Mouse (Mus musculus) MEL (cell line): Measurements from ENCODE around the gene Gm43517. TPM values are rescaled to one million over a fixed set of nuclear protein-coding genes. Genes with fewer than 3 reads are reported as not detected.

Experiments
- DNase-seq: peaks from one replicate; pipeline ENCODE4 v3.0.0; 2011; ENCODE audit warnings: low read depth, low spot score
- H3K27ac ChIP-seq: 2 replicates; pipeline ENCODE4 v1.5.1; 2012; ENCODE audit warnings: low read depth, mild to moderate bottlenecking, control low read depth, low read length, moderate library complexity; ENCODE audit not compliant: control insufficient read depth
- H3K27me3 ChIP-seq, 2 experiments: fragments of 150-350 bp in 1 of 2; sonication (generic) in 1 of 2; 2 replicates each; pipeline ENCODE4 v1.6.1; 2012; ENCODE audit warnings: low read length in 2 of 2, mild to moderate bottlenecking in 2 of 2, improper control_type of control experiment in 1 of 2, moderate library complexity in 1 of 2; ENCODE audit not compliant: insufficient read depth in 2 of 2, control insufficient read depth in 1 of 2
- H3K36me3 ChIP-seq, 2 experiments: 2 replicates each; pipeline ENCODE4 v1.6.1; 2012 to 2014; ENCODE audit warnings: low read length in 2 of 2, improper control_type of control experiment in 1 of 2, inconsistent platforms in 1 of 2, mild to moderate bottlenecking in 1 of 2; ENCODE audit not compliant: insufficient read depth in 2 of 2, control insufficient read depth in 1 of 2
- H3K4me1 ChIP-seq, 2 experiments: fragments of 150-350 bp in 1 of 2; sonication (generic) in 1 of 2; 2 replicates each; pipeline ENCODE4 v1.6.1; 2012; ENCODE audit warnings: low read length in 2 of 2, improper control_type of control experiment in 1 of 2, mild to moderate bottlenecking in 1 of 2; ENCODE audit not compliant: insufficient read depth in 2 of 2, control insufficient read depth in 1 of 2
- H3K4me3 ChIP-seq, 2 experiments: fragments of 150-350 bp in 1 of 2; sonication (generic) in 1 of 2; 2 replicates each; pipeline ENCODE4 v1.5.1; 2012; ENCODE audit warnings: low read depth in 2 of 2, low read length in 2 of 2, mild to moderate bottlenecking in 2 of 2, moderate library complexity in 2 of 2, control low read depth in 1 of 2, improper control_type of control experiment in 1 of 2; ENCODE audit not compliant: control insufficient read depth in 1 of 2, insufficient read depth in 1 of 2
- H3K79me2 ChIP-seq: 2 replicates; pipeline ENCODE4 v1.6.1; 2012; ENCODE audit warnings: mild to moderate bottlenecking, low read length, moderate library complexity; ENCODE audit not compliant: control insufficient read depth, poor library complexity, insufficient read depth
- H3K9ac ChIP-seq: 2 replicates; pipeline ENCODE4 v1.6.1; 2012; ENCODE audit warnings: low read depth, mild to moderate bottlenecking, control low read depth, low read length, moderate library complexity; ENCODE audit not compliant: control insufficient read depth, poor library complexity, severe bottlenecking
- H3K9me3 ChIP-seq: fragments of 150-350 bp; sonication (generic); replicated peaks from 2 replicates; pipeline ENCODE4 v1.6.1; 2012; ENCODE audit warnings: mild to moderate bottlenecking, low read length, improper control_type of control experiment, moderate library complexity; ENCODE audit not compliant: insufficient read depth
- BHLHE40 ChIP-seq: IDR thresholded peaks from 2 replicates; pipeline ENCODE4 v1.6.1; 2012; ENCODE audit warnings: low read depth, mild to moderate bottlenecking, inconsistent platforms, low read length, improper control_type of control experiment, borderline replicate concordance
- CHD2 ChIP-seq: IDR thresholded peaks from 2 replicates; pipeline ENCODE4 v1.6.1; 2011; ENCODE audit warnings: low read length, improper control_type of control experiment
- CTCF ChIP-seq, 3 experiments: IDR thresholded peaks in 2 of 3; conservative IDR thresholded peaks in 1 of 3; 2 replicates each; pipeline ENCODE4 v1.5.1; 2011 to 2012; ENCODE audit warnings: low read length in 3 of 3, low read depth in 2 of 3, mild to moderate bottlenecking in 2 of 3, improper control_type of control experiment in 1 of 3, inconsistent platforms in 1 of 3, mixed read lengths in 1 of 3, moderate library complexity in 1 of 3; ENCODE audit not compliant: control insufficient read depth in 1 of 3, insufficient read depth in 1 of 3, poor library complexity in 1 of 3, severe bottlenecking in 1 of 3
- ELF1 ChIP-seq: IDR thresholded peaks from 2 replicates; pipeline ENCODE4 v1.6.1; 2014; ENCODE audit warnings: low read depth, mild to moderate bottlenecking, inconsistent platforms, low read length, improper control_type of control experiment, moderate library complexity
- EP300 ChIP-seq, 2 experiments: IDR thresholded peaks; 2 replicates each; pipeline ENCODE4 v1.6.1; 2011; ENCODE audit warnings: improper control_type of control experiment in 2 of 2, low read length in 2 of 2, low read depth in 1 of 2, mild to moderate bottlenecking in 1 of 2
- ETS1 ChIP-seq: IDR thresholded peaks from 2 replicates; pipeline ENCODE4 v1.6.1; 2012; ENCODE audit warnings: low read depth, mild to moderate bottlenecking, inconsistent platforms, low read length, improper control_type of control experiment, moderate library complexity
- GABPA ChIP-seq: IDR thresholded peaks from 2 replicates; pipeline ENCODE4 v1.6.1; 2012; ENCODE audit warnings: low read depth, mild to moderate bottlenecking, inconsistent platforms, low read length, improper control_type of control experiment, moderate library complexity
- GATA1 ChIP-seq: IDR thresholded peaks from 2 replicates; pipeline ENCODE4 v1.6.1; 2011; ENCODE audit warnings: low read depth, low read length, improper control_type of control experiment
- JUND ChIP-seq: IDR thresholded peaks from 2 replicates; pipeline ENCODE4 v1.6.1; 2011; ENCODE audit warnings: low read depth, mild to moderate bottlenecking, improper control_type of control experiment, low read length
- MAFK ChIP-seq: IDR thresholded peaks from 2 replicates; pipeline ENCODE4 v1.6.1; 2011; ENCODE audit warnings: low read depth, mild to moderate bottlenecking, low read length, improper control_type of control experiment, borderline replicate concordance
- MAX ChIP-seq: IDR thresholded peaks from 2 replicates; pipeline ENCODE4 v1.6.1; 2011; ENCODE audit warnings: low read length, improper control_type of control experiment
- MAZ ChIP-seq: IDR thresholded peaks from 2 replicates; pipeline ENCODE4 v1.6.1; 2012; ENCODE audit warnings: low read depth, mild to moderate bottlenecking, inconsistent platforms, low read length, improper control_type of control experiment
- MXI1 ChIP-seq: IDR thresholded peaks from 2 replicates; pipeline ENCODE4 v1.6.1; 2011; ENCODE audit warnings: mild to moderate bottlenecking, low read depth, low read length, improper control_type of control experiment
- MYB ChIP-seq: IDR thresholded peaks from 2 replicates; pipeline ENCODE4 v1.6.1; 2011; ENCODE audit warnings: mild to moderate bottlenecking, low read depth, low read length, improper control_type of control experiment
- NELFE ChIP-seq: IDR thresholded peaks from 2 replicates; pipeline ENCODE4 v1.6.1; 2011; ENCODE audit warnings: low read depth, low read length, improper control_type of control experiment
- NRF1 ChIP-seq: IDR thresholded peaks from 2 replicates; pipeline ENCODE4 v1.6.1; 2014; ENCODE audit warnings: low read depth, mild to moderate bottlenecking, inconsistent platforms, low read length, improper control_type of control experiment, moderate library complexity; ENCODE audit not compliant: poor library complexity, insufficient read depth, severe bottlenecking
- POLR2A ChIP-seq, 2 experiments: IDR thresholded peaks; 2 replicates each; pipeline ENCODE4 v1.6.1; 2011 to 2012; ENCODE audit warnings: low read length in 2 of 2, mild to moderate bottlenecking in 2 of 2, control low read depth in 1 of 2, improper control_type of control experiment in 1 of 2, low read depth in 1 of 2, moderate library complexity in 1 of 2; ENCODE audit not compliant: control insufficient read depth in 1 of 2, insufficient read depth in 1 of 2, poor library complexity in 1 of 2
- POLR2AphosphoS2 ChIP-seq: IDR thresholded peaks from 2 replicates; pipeline ENCODE4 v1.6.1; 2011; ENCODE audit warnings: low read length, improper control_type of control experiment
- POLR2AphosphoS5 ChIP-seq: IDR thresholded peaks from 2 replicates; pipeline ENCODE4 v1.6.1; 2012; ENCODE audit warnings: low read depth, borderline replicate concordance, mild to moderate bottlenecking, inconsistent platforms, low read length, moderate library complexity, mixed read lengths
- RCOR1 ChIP-seq: IDR thresholded peaks from 2 replicates; pipeline ENCODE4 v1.6.1; 2012; ENCODE audit warnings: low read depth, mild to moderate bottlenecking, inconsistent platforms, low read length, improper control_type of control experiment
- SMC3 ChIP-seq: IDR thresholded peaks from 2 replicates; pipeline ENCODE4 v1.6.1; 2011; ENCODE audit warnings: low read depth, low read length, improper control_type of control experiment
- TAL1 ChIP-seq: IDR thresholded peaks from 2 replicates; pipeline ENCODE4 v1.6.1; 2012; ENCODE audit warnings: mild to moderate bottlenecking, inconsistent platforms, low read length, moderate library complexity, mixed read lengths
- TCF12 ChIP-seq: IDR thresholded peaks from 2 replicates; pipeline ENCODE4 v1.6.1; 2014; ENCODE audit warnings: low read depth, mild to moderate bottlenecking, inconsistent platforms, low read length, improper control_type of control experiment, moderate library complexity
- UBTF ChIP-seq: IDR thresholded peaks from 2 replicates; pipeline ENCODE4 v1.6.1; 2012; ENCODE audit warnings: low read depth, mild to moderate bottlenecking, inconsistent platforms, low read length, improper control_type of control experiment, moderate library complexity, borderline replicate concordance; ENCODE audit not compliant: insufficient read depth
- USF1 ChIP-seq: IDR thresholded peaks from 2 replicates; pipeline ENCODE4 v1.6.1; 2014; ENCODE audit warnings: low read depth, mild to moderate bottlenecking, inconsistent platforms, low read length, improper control_type of control experiment, moderate library complexity
- USF2 ChIP-seq, 2 experiments: IDR thresholded peaks; 2 replicates each; pipeline ENCODE4 v1.6.1; 2011 to 2012; ENCODE audit warnings: improper control_type of control experiment in 2 of 2, low read length in 2 of 2, borderline replicate concordance in 1 of 2, inconsistent platforms in 1 of 2, low read depth in 1 of 2, mild to moderate bottlenecking in 1 of 2; ENCODE audit not compliant: insufficient read depth in 1 of 2
- ZC3H11A ChIP-seq: IDR thresholded peaks from 2 replicates; pipeline ENCODE4 v1.6.1; 2012; ENCODE audit warnings: low read depth, mild to moderate bottlenecking, inconsistent platforms, low read length, improper control_type of control experiment
- ZKSCAN1 ChIP-seq: IDR thresholded peaks from 2 replicates; pipeline ENCODE4 v1.6.1; 2012; ENCODE audit warnings: low read depth, mild to moderate bottlenecking, inconsistent platforms, low read length, improper control_type of control experiment, moderate library complexity
- polyA plus RNA-seq, 2 experiments: library from polyadenylated mRNA; stranded (reverse) in 1 of 2; unstranded in 1 of 2; fragments of >175 nt in 1 of 2; fragments of >200 nt in 1 of 2; gene quantifications; 2 replicates each; pipeline versions ENCODE4 v1.2.1 to v1.2.4; 2012; ENCODE audit warnings: low replicate concordance in 2 of 2, low read depth in 1 of 2; ENCODE audit not compliant: insufficient read length in 2 of 2, insufficient read depth in 1 of 2, missing spikeins in 1 of 2
- total RNA-seq: library from RNA; depleted of rRNA; stranded (reverse); fragments of 300-350 nt; gene quantifications from 2 replicates; pipeline ENCODE4 v1.2.3, GENCODE M21; 2012

Gene Gm43517
- total and polyA plus RNA-seq, 3 experiments, result not detected

- H3K27me3 ChIP-seq, result no peaks in the 10 kb centered on the region
- H3K9me3 ChIP-seq, result no peaks in the 10 kb centered on the region
- TF ChIP-seq POLR2AphosphoS5 (no peak), SMC3 (no peak), NELFE (no peak), MAFK (no peak), ZC3H11A (no peak), MXI1 (no peak), MYB (no peak), RCOR1 (no peak), JUND (no peak), GATA1 (no peak), ETS1 (no peak), EP300 (IDR thresholded peaks at IDR 0.05; ENCODE audit: low read depth in 1 of 2, low read length in 2 of 2) (no peak), MAZ (no peak), USF2 (IDR thresholded peaks at IDR 0.05; ENCODE audit: borderline replicate concordance in 1 of 2, insufficient read depth in 1 of 2, low read depth in 1 of 2, low read length in 2 of 2) (no peak), CHD2 (no peak), BHLHE40 (no peak), TAL1 (no peak), POLR2AphosphoS2 (no peak), UBTF (no peak)
- DNase-seq, result no peak
- H3K36me3 ChIP-seq, result no peaks in the 10 kb centered on the region
- no peak overlapping the region for H3K27ac ChIP-seq
- H3K4me1 ChIP-seq, result no peaks in the 10 kb centered on the region
- no peak overlapping the region for H3K9ac ChIP-seq
- no peaks in the 10 kb centered on the region for H3K79me2 ChIP-seq
- H3K4me3 ChIP-seq, result no peak overlapping the region
Measured at GRCm38 (mm10) chr12:49387856-49388598, 3.1 kb downstream of the Gm43517 start.

DNA sequence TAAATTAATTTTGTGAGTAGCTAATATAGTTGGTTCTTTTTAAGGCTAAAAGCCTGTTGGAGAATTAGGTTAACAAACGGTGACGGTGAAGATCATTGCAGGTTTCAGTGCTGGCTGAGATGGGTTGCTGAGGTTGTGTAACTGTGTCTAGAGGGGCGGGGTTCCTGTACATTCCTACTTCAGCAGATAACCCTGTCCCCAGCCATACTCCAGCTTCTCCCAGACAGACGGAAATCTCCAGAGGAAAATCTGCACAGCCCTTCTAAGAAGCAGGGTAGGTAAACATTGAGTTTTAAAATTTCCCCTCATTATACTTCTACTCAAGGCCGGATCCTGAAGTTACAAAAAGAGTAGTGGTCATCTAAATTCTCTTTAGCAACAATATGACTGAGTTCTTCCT lies 4.7 kb downstream of the Gm43517 start:
- no peak overlapping the region for H3K9ac ChIP-seq
- H3K9me3 ChIP-seq, result no peaks in the 10 kb centered on the region
- no peak for TF ChIP-seq CHD2
- no peak for TF ChIP-seq POLR2A (IDR thresholded peaks at IDR 0.05; ENCODE audit: control insufficient read depth in 1 of 2, insufficient read depth in 1 of 2, low read depth in 1 of 2, low read length in 2 of 2, poor library complexity in 1 of 2)
- TF ChIP-seq POLR2AphosphoS2, result no peak
- TF ChIP-seq SMC3, result no peak
- TF ChIP-seq MAX, result no peak
- TF ChIP-seq NRF1, result no peak
- TF ChIP-seq TCF12, result no peak
- no peak for TF ChIP-seq CTCF (IDR thresholded peaks at IDR 0.05 in 2 of 3, conservative IDR thresholded peaks at IDR 0.05 in 1 of 3; ENCODE audit: control insufficient read depth in 1 of 3, insufficient read depth in 1 of 3, low read depth in 2 of 3, low read length in 3 of 3, poor library complexity in 1 of 3, severe bottlenecking in 1 of 3)
- TF ChIP-seq NELFE, result no peak
- TF ChIP-seq ELF1, result no peak
- no peak for TF ChIP-seq ZKSCAN1
- TF ChIP-seq GABPA, result no peak
- TF ChIP-seq UBTF, result no peak
- TF ChIP-seq ZC3H11A, result no peak
- no peak for TF ChIP-seq GATA1
- TF ChIP-seq USF1, result no peak
- no peaks in the 10 kb centered on the region for H3K36me3 ChIP-seq
- H3K27me3 ChIP-seq, result no peaks in the 10 kb centered on the region
- no peaks in the 10 kb centered on the region for H3K79me2 ChIP-seq
- DNase-seq, result no peak
- H3K27ac ChIP-seq, result no peak overlapping the region
- H3K4me3 ChIP-seq, result no peak overlapping the region
- no peaks in the 10 kb centered on the region for H3K4me1 ChIP-seq
